Mouse (Mus musculus): ENCODE measurements at regions not wholly inside any gene's neighbourhood (a gene's known extent, or its start where the extent isn't known, plus 50 kb on each side); places are given as distances from the start of the nearest gene placed in this dataset.

GRCm38 (mm10) chr10:95040258-95040895 lies 95.7 kb upstream of the Plxnc1 start:
- ATAC-seq (replicated peaks; ENCODE audit: low FRiP score, low TSS enrichment, poor library complexity, severe bottlenecking) = no peak

- no peak for ATAC-seq (replicated peaks; ENCODE audit: low FRiP score, low TSS enrichment, poor library complexity, severe bottlenecking)
These were observed 91.5 kb upstream of the Plxnc1 start for GRCm38 (mm10) chr10:95036043-95036697.

- no peak for ATAC-seq (replicated peaks; ENCODE audit: low FRiP score, low TSS enrichment, poor library complexity, severe bottlenecking)
These were observed 90.7 kb upstream of the Plxnc1 start for GRCm38 (mm10) chr10:95035371-95035770.

GRCm38 (mm10) chr10:95034566-95034965 lies 89.9 kb upstream of the Plxnc1 start:
- ATAC-seq (replicated peaks; ENCODE audit: low FRiP score, low TSS enrichment, poor library complexity, severe bottlenecking) = no peak

- peak; percentile 82 for ATAC-seq (replicated peaks; ENCODE audit: low FRiP score, low TSS enrichment, poor library complexity, severe bottlenecking)
These were observed 88.4 kb upstream of the Plxnc1 start for GRCm38 (mm10) chr10:95032760-95033716.

GRCm38 (mm10) chr10:95031371-95031770 lies 86.7 kb upstream of the Plxnc1 start:
- ATAC-seq (replicated peaks; ENCODE audit: low FRiP score, low TSS enrichment, poor library complexity, severe bottlenecking) = no peak

- ATAC-seq (replicated peaks; ENCODE audit: low FRiP score, low TSS enrichment, poor library complexity, severe bottlenecking) = no peak
These were observed 86.2 kb upstream of the Plxnc1 start for GRCm38 (mm10) chr10:95030801-95031200.

GRCm38 (mm10) chr10:95029554-95029953 lies 84.9 kb upstream of the Plxnc1 start:
- ATAC-seq (replicated peaks; ENCODE audit: low FRiP score, low TSS enrichment, poor library complexity, severe bottlenecking) = no peak

- no peak for ATAC-seq (replicated peaks; ENCODE audit: low FRiP score, low TSS enrichment, poor library complexity, severe bottlenecking)
These were observed 81.1 kb upstream of the Plxnc1 start for GRCm38 (mm10) chr10:95025569-95026327.

- no peak for ATAC-seq (replicated peaks; ENCODE audit: low FRiP score, low TSS enrichment, poor library complexity, severe bottlenecking)
These were observed 76.6 kb upstream of the Plxnc1 start for GRCm38 (mm10) chr10:95021209-95021608.

GRCm38 (mm10) chr10:95016896-95017295 lies 72.3 kb upstream of the Plxnc1 start:
- ATAC-seq (replicated peaks; ENCODE audit: low FRiP score, low TSS enrichment, poor library complexity, severe bottlenecking) = no peak

- ATAC-seq (replicated peaks; ENCODE audit: low FRiP score, low TSS enrichment, poor library complexity, severe bottlenecking) = no peak
These were observed 70.8 kb upstream of the Plxnc1 start for GRCm38 (mm10) chr10:95015298-95015951.

- ATAC-seq (replicated peaks; ENCODE audit: low FRiP score, low TSS enrichment, poor library complexity, severe bottlenecking) = no peak
These were observed 69.3 kb upstream of the Plxnc1 start for GRCm38 (mm10) chr10:95013946-95014345.

GRCm38 (mm10) chr10:95013213-95013915 lies 68.7 kb upstream of the Plxnc1 start:
- no peak for ATAC-seq (replicated peaks; ENCODE audit: low FRiP score, low TSS enrichment, poor library complexity, severe bottlenecking)

- ATAC-seq (replicated peaks; ENCODE audit: low FRiP score, low TSS enrichment, poor library complexity, severe bottlenecking) = no peak
These were observed 65.7 kb upstream of the Plxnc1 start for GRCm38 (mm10) chr10:95010333-95010732.

- ATAC-seq (replicated peaks; ENCODE audit: low FRiP score, low TSS enrichment, poor library complexity, severe bottlenecking) = no peak
These were observed 64.4 kb upstream of the Plxnc1 start for GRCm38 (mm10) chr10:95009081-95009480.

- no peak for ATAC-seq (replicated peaks; ENCODE audit: low FRiP score, low TSS enrichment, poor library complexity, severe bottlenecking)
These were observed 59.6 kb upstream of the Plxnc1 start for GRCm38 (mm10) chr10:95004065-95004763.

GRCm38 (mm10) chr10:95003621-95004020 lies 59.0 kb upstream of the Plxnc1 start:
- no peak for ATAC-seq (replicated peaks; ENCODE audit: low FRiP score, low TSS enrichment, poor library complexity, severe bottlenecking)
